Mouse (Mus musculus) myocyte (in vitro differentiated cells): ENCODE data around the gene Rgs14.

ENCODE experiments used
- CEBPB ChIP-seq: IDR thresholded peaks from 2 replicates; pipeline ENCODE4 v1.6.1; 2011; ENCODE audit warnings: mild to moderate bottlenecking, moderate library complexity; ENCODE audit not compliant: poor library complexity, insufficient read depth, severe bottlenecking
- E2F4 ChIP-seq: IDR thresholded peaks from one replicate; pipeline ENCODE4 v1.6.1; 2011; ENCODE audit warnings: mild to moderate bottlenecking, control low read depth, moderate library complexity; ENCODE audit not compliant: insufficient read depth
- MAX ChIP-seq: IDR thresholded peaks from one replicate; pipeline ENCODE4 v1.6.1; 2011; ENCODE audit warnings: low read depth, mild to moderate bottlenecking, control low read depth
- MYOD1 ChIP-seq, 3 experiments: IDR thresholded peaks; one replicate each; pipeline ENCODE4 v1.6.1; 2011; ENCODE audit warnings: control low read depth in 2 of 3, low read depth in 2 of 3, mild to moderate bottlenecking in 2 of 3, moderate library complexity in 1 of 3; ENCODE audit not compliant: insufficient read length in 2 of 3, control insufficient read depth in 1 of 3
- MYOG ChIP-seq, 3 experiments: IDR thresholded peaks; one replicate each; pipeline ENCODE4 v1.6.1; 2011; ENCODE audit warnings: control low read depth in 2 of 3, low read depth in 2 of 3, mild to moderate bottlenecking in 2 of 3; ENCODE audit not compliant: insufficient read length in 2 of 3, control insufficient read depth in 1 of 3, insufficient read depth in 1 of 3
- POLR2A ChIP-seq: IDR thresholded peaks from one replicate; pipeline ENCODE4 v1.6.1; 2011; ENCODE audit warnings: low read depth, mild to moderate bottlenecking, control low read depth, moderate library complexity; ENCODE audit not compliant: insufficient read length
- POLR2AphosphoS2 ChIP-seq: IDR thresholded peaks from one replicate; pipeline ENCODE4 v1.6.1; 2011; ENCODE audit warnings: low read depth, control low read depth; ENCODE audit not compliant: insufficient read length
- TCF3 ChIP-seq: IDR thresholded peaks from one replicate; pipeline ENCODE4 v1.6.1; 2011; ENCODE audit warnings: low read depth, control low read depth; ENCODE audit not compliant: insufficient read length
- USF1 ChIP-seq: IDR thresholded peaks from one replicate; pipeline ENCODE4 v1.6.1; 2011; ENCODE audit warnings: low read depth, mild to moderate bottlenecking, control low read depth, moderate library complexity

GRCm38 (mm10) chr13:55390644-55391043, 21.1 kb downstream of the Rgs14 start:
- TF ChIP-seq POLR2AphosphoS2 (no peak), POLR2A (no peak), MYOG (IDR thresholded peaks at IDR 0.05; ENCODE audit: control insufficient read depth in 1 of 3, insufficient read depth in 1 of 3, insufficient read length in 2 of 3, low read depth in 2 of 3) (no peak), TCF3 (no peak), CEBPB (no peak), E2F4 (no peak), MAX (no peak), USF1 (no peak), MYOD1 (IDR thresholded peaks at IDR 0.05; ENCODE audit: control insufficient read depth in 1 of 3, insufficient read length in 2 of 3, low read depth in 2 of 3) (no peak)
